10 mouse cellular contexts compared by ENCODE assay signal in the genomic region with DNA sequence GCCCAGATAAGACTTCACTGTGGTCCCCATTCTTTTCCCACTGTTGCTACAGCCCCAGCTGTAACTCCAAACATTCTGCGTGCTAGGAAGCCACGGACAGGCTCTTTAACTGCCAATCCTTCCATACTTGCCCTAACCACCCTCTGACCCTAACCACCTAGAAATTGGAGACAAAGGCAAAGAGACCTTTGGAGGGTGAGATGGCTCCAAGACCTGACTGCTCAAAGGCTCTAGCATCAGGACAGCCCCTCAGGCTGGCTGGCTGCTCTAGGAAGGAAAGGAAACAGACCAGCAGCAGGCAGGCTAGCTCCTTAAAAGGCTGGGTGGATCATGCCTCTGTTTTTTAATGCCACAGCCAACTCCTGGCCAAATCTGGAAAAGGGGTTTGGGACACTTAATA. TPM values are rescaled to one million over a fixed set of nuclear protein-coding genes. Genes with fewer than 3 reads are reported as not detected.
DNase-seq lines count a peak whose midpoint lies in the region; ATAC-seq and TF ChIP-seq lines count a peak whose summit lies in the region.
"Had no signal": no experiment of that assay in that cellular context is flagged by ENCODE, and none has a peak within 500 bp of the region (broad histone marks: within the 10 kb centered on the region; RNA-seq: fewer than 3 reads in every experiment).

No protein-coding gene starts in this region.

- no peak for DNase-seq in heart, adult 8-10 months (ENCODE audit: low spot score)
- no peak for DNase-seq in lung, embryonic 14.5 days
- DNase-seq in lung, postnatal 4 days, result no peak
- DNase-seq in T-cell, adult 2 months (ENCODE audit: low spot score), result no peak
- DNase-seq: gastrocnemius, postnatal 14 days; midbrain, embryonic 14.5 days had no signal

- H3K4me2 ChIP-seq in heart, embryonic 13.5 days, result peak overlapping the region; percentile 18; the same call in 1 of the 2 replicates
- H3K4me2 ChIP-seq in lung, embryonic 14.5 days, result no peak overlapping the region
- no peak overlapping the region for H3K4me2 ChIP-seq in embryonic facial prominence, embryonic 13.5 days
- no peak overlapping the region for H3K4me2 ChIP-seq in stomach, embryonic 14.5 days (replicated peaks; ENCODE audit: low read depth, low read length)

- 65% methylated on average over 2 of the region's 2 CpGs for WGBS in heart, embryonic 13.5 days
- WGBS in lung, embryonic 14.5 days, result 81% methylated on average over 2 of the region's 2 CpGs
- 92% methylated on average over 2 of the region's 2 CpGs for WGBS in embryonic facial prominence, embryonic 13.5 days
- WGBS in stomach, embryonic 14.5 days, result 78% methylated on average over 2 of the region's 2 CpGs

- H3K27me3 ChIP-seq in heart, embryonic 13.5 days (replicated peaks), result no peaks in the 10 kb centered on the region
- no peaks in the 10 kb centered on the region for H3K27me3 ChIP-seq in lung, embryonic 14.5 days (ENCODE audit: insufficient read depth, low read length)
- H3K27me3 ChIP-seq in embryonic facial prominence, embryonic 13.5 days, result no peaks in the 10 kb centered on the region
- H3K27me3 ChIP-seq in stomach, embryonic 14.5 days (ENCODE audit: control insufficient read depth, insufficient read depth, low read length), result no peaks in the 10 kb centered on the region

- no peak for ATAC-seq in heart, embryonic 13.5 days (ENCODE audit: extremely low read depth, insufficient number of reproducible peaks, low FRiP score, low TSS enrichment)
- no peak for ATAC-seq in lung, embryonic 14.5 days (ENCODE audit: insufficient read depth)
- ATAC-seq in embryonic facial prominence, embryonic 13.5 days (ENCODE audit: insufficient number of reproducible peaks, insufficient read depth, low FRiP score, low TSS enrichment, low read depth), result no peak
- ATAC-seq in stomach, embryonic 14.5 days (ENCODE audit: insufficient number of reproducible peaks, insufficient read depth, low FRiP score, low read depth), result no peak
- ATAC-seq in activated CD4-positive, CD25-positive, alpha-beta regulatory T cell, adult 4 months, result no peak

- peaks cover 19% of the 10 kb centered on the region for H3K36me3 ChIP-seq in heart, embryonic 13.5 days
- H3K36me3 ChIP-seq in lung, embryonic 14.5 days (ENCODE audit: insufficient read depth), result peaks cover 15% of the 10 kb centered on the region; the same call in 1 of the 2 replicates
- H3K36me3 ChIP-seq in embryonic facial prominence, embryonic 13.5 days, result peaks cover 17% of the 10 kb centered on the region
- H3K36me3 ChIP-seq in stomach, embryonic 14.5 days (ENCODE audit: control insufficient read depth, insufficient read depth, low read length), result peaks cover 4% of the 10 kb centered on the region; the same call in 1 of the 2 replicates

- peak overlapping the region; percentile 19; the same call in 1 of the 2 replicates for H3K9ac ChIP-seq in heart, embryonic 13.5 days
- no peak overlapping the region for H3K9ac ChIP-seq in lung, embryonic 14.5 days
- 0 out of 2 replicates have a peak overlapping the region, but pooled peaks have one; percentile 17 for H3K9ac ChIP-seq in embryonic facial prominence, embryonic 13.5 days
- 0 out of 2 replicates have a peak overlapping the region, but pooled peaks have one; percentile 25 for H3K9ac ChIP-seq in stomach, embryonic 14.5 days (replicated peaks; ENCODE audit: low read depth, low read length)

- no peak for TF ChIP-seq CTCF in lung, embryonic 14.5 days (IDR thresholded peaks at IDR 0.05; ENCODE audit: low read depth)

- H3K27ac ChIP-seq in heart, embryonic 13.5 days (replicated peaks), result peak overlapping the region; percentile 40
- H3K27ac ChIP-seq in lung, embryonic 14.5 days (ENCODE audit: low read depth), result 0 out of 2 replicates have a peak overlapping the region, but pooled peaks have one; percentile 0
- H3K27ac ChIP-seq in embryonic facial prominence, embryonic 13.5 days, result no peak overlapping the region
- H3K27ac ChIP-seq in stomach, embryonic 14.5 days (ENCODE audit: low read length), result peak overlapping the region; percentile 27; the same call in 1 of the 2 replicates

- no peak overlapping the region for H3K4me3 ChIP-seq in heart, embryonic 13.5 days
- H3K4me3 ChIP-seq in lung, embryonic 14.5 days (ENCODE audit: low read depth, low read length), result no peak overlapping the region
- H3K4me3 ChIP-seq in embryonic facial prominence, embryonic 13.5 days, result no peak overlapping the region
- H3K4me3 ChIP-seq in stomach, embryonic 14.5 days (ENCODE audit: low read depth, low read length), result no peak overlapping the region

- no peaks in the 10 kb centered on the region for H3K9me3 ChIP-seq in heart, embryonic 13.5 days
- H3K9me3 ChIP-seq in lung, embryonic 14.5 days (ENCODE audit: low read depth, low read length), result no peaks in the 10 kb centered on the region
- no peaks in the 10 kb centered on the region for H3K9me3 ChIP-seq in embryonic facial prominence, embryonic 13.5 days
- no peaks in the 10 kb centered on the region for H3K9me3 ChIP-seq in stomach, embryonic 14.5 days (ENCODE audit: control insufficient read depth, low read depth, low read length)

- H3K4me1 ChIP-seq in heart, embryonic 13.5 days, result peaks cover 67% of the 10 kb centered on the region
- H3K4me1 ChIP-seq in lung, embryonic 14.5 days (ENCODE audit: insufficient read depth), result 0 out of 2 replicates have a peak, but pooled peaks cover 6% of the 10 kb centered on the region
- peaks cover 43% of the 10 kb centered on the region for H3K4me1 ChIP-seq in embryonic facial prominence, embryonic 13.5 days
- H3K4me1 ChIP-seq in stomach, embryonic 14.5 days (ENCODE audit: control insufficient read depth, insufficient read depth, low read length), result peaks cover 22% of the 10 kb centered on the region

RNA-seq across cellular contexts. Expression of a gene that starts 4.6 kb away (rescaled TPM):
- polyA plus RNA-seq in heart, embryonic 13.5 days (2015; fragmentation: Nextera tagmentation; extraction: Ambion mirVana), result 7.2 and 7.4 TPM in 2 replicates
- 10 to 100 TPM; 70.5 to 77.7 (median 75.8) TPM for total RNA-seq in heart, adult 8-10 months (2022)
- 7.6 and 7.8 TPM in 2 replicates for polyA plus RNA-seq in lung, embryonic 14.5 days (2014; fragmentation: Nextera tagmentation; extraction: Ambion mirVana)
- polyA plus RNA-seq in embryonic facial prominence, embryonic 13.5 days (2015; fragmentation: Nextera tagmentation; extraction: Ambion mirVana), result 10.5 and 14.1 TPM in 2 replicates
- polyA plus RNA-seq in stomach, embryonic 14.5 days (2014; fragmentation: Nextera tagmentation; extraction: Ambion mirVana), result 10.2 and 11.7 TPM in 2 replicates
- polyA plus RNA-seq in activated CD4-positive, CD25-positive, alpha-beta regulatory T cell, adult 4 months (2017; shearing (Covaris generic)), result 10 to 100 TPM; 10.6 to 11.1 TPM

RNA-seq across cellular contexts. Expression of a gene that starts 23.0 kb away (rescaled TPM):
- 2.4 TPM in 2 replicates for polyA plus RNA-seq in heart, embryonic 13.5 days (2015; fragmentation: Nextera tagmentation; extraction: Ambion mirVana)
- 1 to 10 TPM; 4.2 to 6.0 (median 4.8) TPM for total RNA-seq in heart, adult 8-10 months (2022)
- polyA plus RNA-seq in lung, embryonic 14.5 days (2014; fragmentation: Nextera tagmentation; extraction: Ambion mirVana), result 1.0 and 1.3 TPM in 2 replicates
- polyA plus RNA-seq in embryonic facial prominence, embryonic 13.5 days (2015; fragmentation: Nextera tagmentation; extraction: Ambion mirVana), result 2.0 and 2.2 TPM in 2 replicates
- 1.4 and 1.6 TPM in 2 replicates for polyA plus RNA-seq in stomach, embryonic 14.5 days (2014; fragmentation: Nextera tagmentation; extraction: Ambion mirVana)
- polyA plus RNA-seq in activated CD4-positive, CD25-positive, alpha-beta regulatory T cell, adult 4 months (2017; shearing (Covaris generic)), result 1 to 10 TPM; 3.0 to 4.1 TPM

RNA-seq across cellular contexts. Expression of a gene that starts 30.6 kb away (rescaled TPM):
- 74.0 and 79.9 TPM in 2 replicates for polyA plus RNA-seq in heart, embryonic 13.5 days (2015; fragmentation: Nextera tagmentation; extraction: Ambion mirVana)
- total RNA-seq in heart, adult 8-10 months (2022), result 10 to 100 TPM; 28.4 to 36.3 (median 33.5) TPM
- polyA plus RNA-seq in lung, embryonic 14.5 days (2014; fragmentation: Nextera tagmentation; extraction: Ambion mirVana), result 94.0 and 98.5 TPM in 2 replicates
- polyA plus RNA-seq in embryonic facial prominence, embryonic 13.5 days (2015; fragmentation: Nextera tagmentation; extraction: Ambion mirVana), result 78.4 and 92.3 TPM in 2 replicates
- 84.8 and 94.2 TPM in 2 replicates for polyA plus RNA-seq in stomach, embryonic 14.5 days (2014; fragmentation: Nextera tagmentation; extraction: Ambion mirVana)
- polyA plus RNA-seq in activated CD4-positive, CD25-positive, alpha-beta regulatory T cell, adult 4 months (2017; shearing (Covaris generic)), result 10 to 100 TPM; 38.9 to 60.9 TPM

RNA-seq across cellular contexts. Expression of a gene that starts 36.2 kb away (rescaled TPM):
- polyA plus RNA-seq in heart, embryonic 13.5 days (2015; fragmentation: Nextera tagmentation; extraction: Ambion mirVana), result 0.46 and 0.91 TPM in 2 replicates
- total RNA-seq in heart, adult 8-10 months (2022), result 1 to 10 TPM in 2 of 4 experiments, under 1 TPM in 2; 0.57 to 1.2 (median 0.98) TPM
- polyA plus RNA-seq in lung, embryonic 14.5 days (2014; fragmentation: Nextera tagmentation; extraction: Ambion mirVana), result 1.4 and 1.6 TPM in 2 replicates
- 2.7 and 3.1 TPM in 2 replicates for polyA plus RNA-seq in embryonic facial prominence, embryonic 13.5 days (2015; fragmentation: Nextera tagmentation; extraction: Ambion mirVana)
- polyA plus RNA-seq in stomach, embryonic 14.5 days (2014; fragmentation: Nextera tagmentation; extraction: Ambion mirVana), result 2.3 and 4.0 TPM in 2 replicates
- not detected for polyA plus RNA-seq in activated CD4-positive, CD25-positive, alpha-beta regulatory T cell, adult 4 months (2017; shearing (Covaris generic))

RNA-seq across cellular contexts. Expression of a gene that starts 50.4 kb away (rescaled TPM):
- polyA plus RNA-seq in heart, embryonic 13.5 days (2015; fragmentation: Nextera tagmentation; extraction: Ambion mirVana), result 0.04 TPM in 1 of 2 replicates, not detected in the other
- total RNA-seq in heart, adult 8-10 months (2022), result not detected
- polyA plus RNA-seq in lung, embryonic 14.5 days (2014; fragmentation: Nextera tagmentation; extraction: Ambion mirVana), result not detected in 2 replicates
- 0.14 TPM in 1 of 2 replicates, not detected in the other for polyA plus RNA-seq in embryonic facial prominence, embryonic 13.5 days (2015; fragmentation: Nextera tagmentation; extraction: Ambion mirVana)
- not detected in 2 replicates for polyA plus RNA-seq in stomach, embryonic 14.5 days (2014; fragmentation: Nextera tagmentation; extraction: Ambion mirVana)
- polyA plus RNA-seq in activated CD4-positive, CD25-positive, alpha-beta regulatory T cell, adult 4 months (2017; shearing (Covaris generic)), result not detected
- total RNA-seq: gastrocnemius, postnatal 14 days had no signal
